Mouse (Mus musculus): ENCODE measurements around the gene Atf6. TPM values are rescaled to one million over a fixed set of nuclear protein-coding genes. Genes with fewer than 3 reads are reported as not detected.

Gene Atf6
- total and polyA plus RNA-seq, 2 experiments: 14.3 to 30.1 TPM

DNA sequence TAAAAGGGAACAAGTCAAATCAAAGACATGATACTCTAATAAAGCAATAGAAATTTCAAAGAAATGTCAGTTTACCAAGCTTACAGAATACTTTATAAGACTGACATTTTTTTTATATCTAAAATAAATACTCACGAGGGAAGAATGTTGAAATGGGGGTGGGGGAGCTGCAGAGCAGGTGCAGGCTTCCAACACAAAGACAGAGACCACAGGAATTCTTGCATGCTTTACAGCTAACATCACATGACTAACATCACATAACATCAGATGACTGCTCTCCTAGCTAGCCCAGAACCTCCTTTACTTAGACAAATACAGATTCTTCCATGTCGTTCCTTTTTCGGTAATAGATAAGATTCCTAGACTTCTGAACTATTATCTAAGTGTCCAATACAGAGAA lies 76.6 kb downstream of the Atf6 start:
- 72% methylated on average over 3 of the region's 3 CpGs for WGBS
- Histone ChIP-seq H3K4me3 (ENCODE audit: insufficient read depth, low read depth, low read length) (no peak overlapping the region), H3K79me2 (ENCODE audit: control insufficient read depth, insufficient read depth, low read length) (no peaks in the 10 kb centered on the region), H3K4me1 (ENCODE audit: control insufficient read depth, insufficient read depth, low read length) (no peaks in the 10 kb centered on the region), H3K9ac (ENCODE audit: low read depth, low read length) (no peak overlapping the region), H3K27me3 (ENCODE audit: control insufficient read depth, insufficient read depth, low read length) (no peaks in the 10 kb centered on the region), H3K27ac (replicated peaks; ENCODE audit: insufficient read depth, low read depth, low read length) (no peak overlapping the region), H3K36me3 (ENCODE audit: control insufficient read depth, insufficient read depth, low read length) (peaks cover 56% of the 10 kb centered on the region)
- DNase-seq (ENCODE audit: extremely low read depth, low read depth, low spot score): no peak
- TF ChIP-seq POLR2A (IDR thresholded peaks at IDR 0.05; ENCODE audit: extremely low read depth, insufficient read depth, low read length) (no peak), CTCF (IDR thresholded peaks at IDR 0.05; ENCODE audit: low read depth, low read length) (no peak)

DNA sequence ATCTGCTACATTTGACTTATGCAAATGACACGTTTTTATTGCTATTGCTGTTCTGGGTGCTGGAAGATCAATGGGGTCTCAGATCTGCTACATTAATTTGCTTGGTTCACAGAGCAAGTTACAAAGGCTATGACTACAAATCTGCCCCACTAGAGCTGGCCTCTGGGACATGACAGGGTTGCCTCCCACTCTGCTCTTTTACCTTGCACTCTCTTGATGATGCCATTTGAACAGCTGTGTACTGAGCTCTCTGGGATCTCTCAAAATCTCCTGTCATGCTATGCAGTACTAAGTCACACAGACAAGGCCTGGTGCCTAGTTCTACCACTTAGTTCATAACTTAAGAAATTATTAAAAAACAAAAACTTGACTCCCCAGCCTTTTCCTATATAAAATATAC lies 79.9 kb downstream of the Atf6 start:
- no peak for DNase-seq (ENCODE audit: extremely low read depth, low read depth, low spot score)
- TF ChIP-seq CTCF (IDR thresholded peaks at IDR 0.05; ENCODE audit: low read depth, low read length): no peak
- no peak for TF ChIP-seq POLR2A (IDR thresholded peaks at IDR 0.05; ENCODE audit: extremely low read depth, insufficient read depth, low read length)
- WGBS: 83% methylated on average over 1 of the region's 1 CpGs
- peaks cover 53% of the 10 kb centered on the region for H3K36me3 ChIP-seq (ENCODE audit: control insufficient read depth, insufficient read depth, low read length)
- H3K9ac ChIP-seq (ENCODE audit: low read depth, low read length): no peak overlapping the region
- H3K4me1 ChIP-seq (ENCODE audit: control insufficient read depth, insufficient read depth, low read length): no peaks in the 10 kb centered on the region
- no peak overlapping the region for H3K27ac ChIP-seq (replicated peaks; ENCODE audit: insufficient read depth, low read depth, low read length)
- no peak overlapping the region for H3K4me3 ChIP-seq (ENCODE audit: insufficient read depth, low read depth, low read length)
- no peaks in the 10 kb centered on the region for H3K79me2 ChIP-seq (ENCODE audit: control insufficient read depth, insufficient read depth, low read length)
- no peaks in the 10 kb centered on the region for H3K27me3 ChIP-seq (ENCODE audit: control insufficient read depth, insufficient read depth, low read length)

DNA sequence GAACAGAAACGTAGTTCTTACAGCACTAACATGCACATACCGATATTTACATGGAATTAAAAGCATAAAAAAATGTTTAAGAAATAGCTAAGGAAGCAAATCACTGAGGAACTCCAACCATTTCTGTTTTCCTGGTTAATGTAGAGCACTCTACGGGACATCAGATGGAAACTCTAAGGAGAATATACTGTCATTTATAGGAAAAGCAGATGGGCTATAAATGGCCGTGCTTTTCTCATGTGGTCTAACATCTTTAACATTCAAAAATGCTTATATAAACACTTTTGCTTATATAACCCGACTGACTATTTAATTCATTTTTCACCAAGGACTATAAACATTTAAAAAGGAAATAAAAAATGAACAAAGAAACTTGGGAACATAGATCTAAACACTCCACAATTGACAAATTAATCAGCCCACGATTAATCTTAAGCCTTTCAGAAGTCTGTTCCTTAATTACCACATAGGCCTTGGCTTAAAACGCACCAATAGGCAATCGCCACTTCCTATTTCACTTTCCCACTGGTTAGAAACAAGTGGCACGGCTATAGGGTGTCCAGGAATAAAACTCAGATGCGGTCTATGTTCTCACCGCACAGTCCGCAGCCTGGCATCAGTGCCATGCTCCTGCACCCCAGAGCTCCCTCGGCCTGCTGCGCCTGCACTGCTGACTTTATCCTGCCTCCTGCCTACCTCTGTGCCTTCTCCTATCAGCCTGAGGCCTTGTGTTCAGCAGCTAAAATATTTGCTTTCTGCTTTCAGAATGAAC lies 80.8 kb downstream of the Atf6 start:
- no peak overlapping the region for H3K4me3 ChIP-seq (ENCODE audit: insufficient read depth, low read depth, low read length)
- H3K27me3 ChIP-seq (ENCODE audit: control insufficient read depth, insufficient read depth, low read length): no peaks in the 10 kb centered on the region
- TF ChIP-seq POLR2A (IDR thresholded peaks at IDR 0.05; ENCODE audit: extremely low read depth, insufficient read depth, low read length) (no peak), CTCF (IDR thresholded peaks at IDR 0.05; ENCODE audit: low read depth, low read length) (no peak)
- H3K79me2 ChIP-seq (ENCODE audit: control insufficient read depth, insufficient read depth, low read length): no peaks in the 10 kb centered on the region; the same call in 1 of the 2 replicates
- WGBS: 95% methylated on average over 14 of the region's 14 CpGs
- no peaks in the 10 kb centered on the region for H3K4me1 ChIP-seq (ENCODE audit: control insufficient read depth, insufficient read depth, low read length)
- peaks cover 53% of the 10 kb centered on the region for H3K36me3 ChIP-seq (ENCODE audit: control insufficient read depth, insufficient read depth, low read length)
- DNase-seq (ENCODE audit: extremely low read depth, low read depth, low spot score): no peak
- H3K27ac ChIP-seq (replicated peaks; ENCODE audit: insufficient read depth, low read depth, low read length): no peak overlapping the region
- H3K9ac ChIP-seq (ENCODE audit: low read depth, low read length): no peak overlapping the region

DNA sequence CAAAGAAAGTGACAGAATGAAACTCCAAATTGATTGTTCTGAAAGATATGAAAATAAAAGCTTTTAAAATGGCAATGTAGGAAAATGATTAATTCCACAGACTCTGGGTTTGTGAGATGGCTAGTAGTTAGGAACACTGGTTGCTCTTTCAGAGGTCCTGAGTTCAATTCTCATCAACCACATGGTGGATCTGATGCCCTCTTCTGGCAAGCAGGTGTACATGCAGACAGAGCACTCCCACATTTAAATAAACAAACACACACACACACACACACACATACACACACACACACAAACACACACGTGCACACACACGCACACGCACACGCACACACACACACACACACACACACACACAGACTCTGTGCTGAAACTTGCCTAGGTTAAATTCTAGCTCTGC lies 89.9 kb downstream of the Atf6 start:
- TF ChIP-seq POLR2A (IDR thresholded peaks at IDR 0.05; ENCODE audit: extremely low read depth, insufficient read depth, low read length) (no peak), CTCF (IDR thresholded peaks at IDR 0.05; ENCODE audit: low read depth, low read length) (peak; percentile 23)

DNA sequence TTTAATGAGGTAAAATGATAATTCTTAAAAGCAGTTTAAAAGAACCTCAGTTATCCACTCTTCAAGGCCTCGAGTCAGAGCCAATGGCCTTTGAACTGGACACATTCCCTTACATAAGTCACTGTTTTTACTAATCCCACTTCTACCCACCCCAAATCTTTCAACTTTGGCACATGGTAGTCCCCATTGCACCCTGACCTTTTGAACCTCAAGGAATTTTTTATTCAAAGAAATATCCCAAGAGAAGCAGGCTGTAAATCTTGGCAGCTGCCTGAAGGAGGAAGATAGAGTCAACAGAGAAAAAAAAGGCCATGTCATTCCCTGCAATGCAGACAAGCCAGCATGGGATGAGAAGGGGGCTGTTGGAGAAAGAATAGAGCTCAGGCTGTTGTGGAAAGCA lies 93.1 kb downstream of the Atf6 start:
- no peaks in the 10 kb centered on the region for H3K27me3 ChIP-seq (ENCODE audit: control insufficient read depth, insufficient read depth, low read length)
- H3K36me3 ChIP-seq (ENCODE audit: control insufficient read depth, insufficient read depth, low read length): peaks cover 20% of the 10 kb centered on the region
- 35% methylated on average over 1 of the region's 1 CpGs for WGBS
- H3K4me1 ChIP-seq (ENCODE audit: control insufficient read depth, insufficient read depth, low read length): no peaks in the 10 kb centered on the region; the same call in 1 of the 2 replicates
- no peak overlapping the region for H3K27ac ChIP-seq (replicated peaks; ENCODE audit: insufficient read depth, low read depth, low read length)
- no peaks in the 10 kb centered on the region; the same call in 1 of the 2 replicates for H3K79me2 ChIP-seq (ENCODE audit: control insufficient read depth, insufficient read depth, low read length)
- peak; percentile 30 for DNase-seq (ENCODE audit: extremely low read depth, low read depth, low spot score)
- TF ChIP-seq CTCF (IDR thresholded peaks at IDR 0.05; ENCODE audit: low read depth, low read length) (no peak), POLR2A (IDR thresholded peaks at IDR 0.05; ENCODE audit: extremely low read depth, insufficient read depth, low read length) (no peak)
- H3K4me3 ChIP-seq (ENCODE audit: insufficient read depth, low read depth, low read length): no peak overlapping the region
- H3K9ac ChIP-seq (ENCODE audit: low read depth, low read length): no peak overlapping the region

More for the DNA sequence above, 89.9 kb downstream of the Atf6 start:
- Histone ChIP-seq H3K27me3 (ENCODE audit: control insufficient read depth, insufficient read depth, low read length) (no peaks in the 10 kb centered on the region), H3K79me2 (ENCODE audit: control insufficient read depth, insufficient read depth, low read length) (no peaks in the 10 kb centered on the region; the same call in 1 of the 2 replicates), H3K36me3 (ENCODE audit: control insufficient read depth, insufficient read depth, low read length) (peaks cover 32% of the 10 kb centered on the region), H3K27ac (replicated peaks; ENCODE audit: insufficient read depth, low read depth, low read length) (no peak overlapping the region), H3K9ac (ENCODE audit: low read depth, low read length) (no peak overlapping the region), H3K4me1 (ENCODE audit: control insufficient read depth, insufficient read depth, low read length) (no peaks in the 10 kb centered on the region; the same call in 1 of the 2 replicates), H3K4me3 (ENCODE audit: insufficient read depth, low read depth, low read length) (no peak overlapping the region)
- DNase-seq (ENCODE audit: extremely low read depth, low read depth, low spot score): peak; percentile 30
- 89% methylated on average over 4 of the region's 4 CpGs for WGBS

DNA sequence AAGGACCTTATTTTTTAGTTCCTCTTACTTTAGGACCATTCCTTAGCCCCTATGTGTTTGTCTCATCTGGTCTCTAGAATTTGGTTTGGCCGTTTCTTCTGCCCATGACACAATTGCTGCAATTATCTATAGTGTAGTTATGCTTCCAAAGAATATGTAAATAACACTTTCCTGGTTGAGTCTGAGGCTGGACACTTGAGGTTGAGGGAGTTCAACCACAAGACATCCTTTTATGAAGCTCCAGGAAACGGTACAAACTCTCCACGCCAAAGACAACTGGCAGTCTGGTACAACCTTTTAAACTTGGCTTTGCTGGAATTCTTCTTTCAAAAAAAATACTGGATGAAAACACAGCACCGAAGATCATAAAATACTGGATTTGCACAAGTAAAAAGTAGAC lies 94.1 kb downstream of the Atf6 start:
- Histone ChIP-seq H3K36me3 (ENCODE audit: control insufficient read depth, insufficient read depth, low read length) (peaks cover 22% of the 10 kb centered on the region), H3K79me2 (ENCODE audit: control insufficient read depth, insufficient read depth, low read length) (no peaks in the 10 kb centered on the region; the same call in 1 of the 2 replicates), H3K4me1 (ENCODE audit: control insufficient read depth, insufficient read depth, low read length) (no peaks in the 10 kb centered on the region; the same call in 1 of the 2 replicates), H3K27me3 (ENCODE audit: control insufficient read depth, insufficient read depth, low read length) (no peaks in the 10 kb centered on the region), H3K4me3 (ENCODE audit: insufficient read depth, low read depth, low read length) (no peak overlapping the region), H3K27ac (replicated peaks; ENCODE audit: insufficient read depth, low read depth, low read length) (no peak overlapping the region), H3K9ac (ENCODE audit: low read depth, low read length) (no peak overlapping the region)
- 87% methylated on average over 4 of the region's 4 CpGs for WGBS
- no peak for DNase-seq (ENCODE audit: extremely low read depth, low read depth, low spot score)
- TF ChIP-seq POLR2A (IDR thresholded peaks at IDR 0.05; ENCODE audit: extremely low read depth, insufficient read depth, low read length): no peak
- TF ChIP-seq CTCF (IDR thresholded peaks at IDR 0.05; ENCODE audit: low read depth, low read length): no peak

Data from liver, adult 2 months (tissue).